11 mouse cellular contexts compared by ENCODE assay signal in genomic region chr19:51201391-51201790, GRCm38 (mm10).
A peak's percentile ranks its signal among the peaks of the same experiment; 100 is the strongest.
DNase-seq lines count a peak whose midpoint lies in the region; ATAC-seq and TF ChIP-seq lines count a peak whose summit lies in the region.
"Had no signal": no experiment of that assay in that cellular context is flagged by ENCODE, and none has a peak within 500 bp of the region (broad histone marks: within the 10 kb centered on the region; RNA-seq: fewer than 3 reads in every experiment).

No protein-coding gene starts in this region.

- no peaks in the 10 kb centered on the region for H3K36me3 ChIP-seq in heart, adult 2 months (ENCODE audit: control insufficient read depth, insufficient read depth, low read length)
- H3K36me3 ChIP-seq in heart, embryonic 10.5 days: no peaks in the 10 kb centered on the region
- no peaks in the 10 kb centered on the region for H3K36me3 ChIP-seq in forebrain, embryonic 11.5 days (ENCODE audit: control insufficient read depth, insufficient read depth, low read length)
- H3K36me3 ChIP-seq: embryonic facial prominence, embryonic 15.5 days; limb, embryonic 13.5 days had no signal

- H3K4me2 ChIP-seq in forebrain, embryonic 11.5 days (ENCODE audit: low read depth, low read length, severe bottlenecking): no peak overlapping the region
- H3K4me2 ChIP-seq: embryonic facial prominence, embryonic 15.5 days; limb, embryonic 13.5 days had no signal

- 0 out of 2 replicates have a peak, but pooled peaks have one; percentile 49 for ATAC-seq in forebrain, embryonic 11.5 days (replicated peaks; ENCODE audit: low FRiP score)
- ATAC-seq in megakaryocyte-erythroid progenitor cell, adult 5-6 weeks (replicated peaks; ENCODE audit: low FRiP score, low TSS enrichment, poor library complexity, severe bottlenecking): no peak
- no peak for ATAC-seq in inflammation-experienced regulatory T-cells, adult 6 months

- intact Hi-C loops in heart, adult 2 months (cut with DNase I): no loop called here

- H3K79me2 ChIP-seq in heart, adult 2 months (replicated peaks; ENCODE audit: control insufficient read depth, insufficient read depth, low read length): no peaks in the 10 kb centered on the region

- no peaks in the 10 kb centered on the region for H3K9me3 ChIP-seq in heart, embryonic 10.5 days
- no peaks in the 10 kb centered on the region for H3K9me3 ChIP-seq in forebrain, embryonic 11.5 days (ENCODE audit: control insufficient read depth, low read length)
- H3K9me3 ChIP-seq: embryonic facial prominence, embryonic 15.5 days; limb, embryonic 13.5 days had no signal

- H3K9ac ChIP-seq in heart, adult 2 months (ENCODE audit: low read depth, low read length): no peak overlapping the region
- no peak overlapping the region for H3K9ac ChIP-seq in forebrain, embryonic 11.5 days (ENCODE audit: low read length)
- H3K9ac ChIP-seq: embryonic facial prominence, embryonic 15.5 days; limb, embryonic 13.5 days had no signal

- no peak overlapping the region for H3K27ac ChIP-seq in heart, adult 2 months
- H3K27ac ChIP-seq in heart, embryonic 10.5 days: no peak overlapping the region
- no peak overlapping the region for H3K27ac ChIP-seq in forebrain, embryonic 11.5 days (ENCODE audit: low read depth, low read length)
- H3K27ac ChIP-seq: embryonic facial prominence, embryonic 15.5 days; limb, embryonic 13.5 days had no signal

- no peak for TF ChIP-seq EP300 in heart, adult 2 months (IDR thresholded peaks at IDR 0.05; ENCODE audit: insufficient read depth, low read depth, low read length)

- H3K27me3 ChIP-seq in heart, adult 2 months (ENCODE audit: control insufficient read depth, insufficient read depth, low read length): no peaks in the 10 kb centered on the region
- no peaks in the 10 kb centered on the region for H3K27me3 ChIP-seq in heart, embryonic 10.5 days (ENCODE audit: insufficient read depth, poor library complexity, severe bottlenecking)
- no peaks in the 10 kb centered on the region for H3K27me3 ChIP-seq in forebrain, embryonic 11.5 days (ENCODE audit: control insufficient read depth, insufficient read depth, low read length)
- H3K27me3 ChIP-seq: CH12.LX; embryonic facial prominence, embryonic 15.5 days; limb, embryonic 13.5 days had no signal

- no peak overlapping the region for H3K4me3 ChIP-seq in heart, adult 2 months
- H3K4me3 ChIP-seq in heart, embryonic 10.5 days: no peak overlapping the region
- H3K4me3 ChIP-seq in forebrain, embryonic 11.5 days (ENCODE audit: low read depth, low read length): no peak overlapping the region
- H3K4me3 ChIP-seq: embryonic facial prominence, embryonic 15.5 days; limb, embryonic 13.5 days had no signal

- TF ChIP-seq POLR2A in heart, adult 2 months (IDR thresholded peaks at IDR 0.05; ENCODE audit: insufficient read depth, low read depth, low read length): no peak

- H3K4me1 ChIP-seq in heart, adult 2 months (ENCODE audit: control insufficient read depth, insufficient read depth, low read length): no peaks in the 10 kb centered on the region
- H3K4me1 ChIP-seq in heart, embryonic 10.5 days: no peaks in the 10 kb centered on the region
- H3K4me1 ChIP-seq in forebrain, embryonic 11.5 days (replicated peaks; ENCODE audit: control insufficient read depth, insufficient read depth, low read length): no peaks in the 10 kb centered on the region
- H3K4me1 ChIP-seq: embryonic facial prominence, embryonic 15.5 days; limb, embryonic 13.5 days had no signal

- peak; percentile 41 for TF ChIP-seq CTCF in heart, adult 2 months (IDR thresholded peaks at IDR 0.05)

- peak in 1 of 2 experiments; percentile 13 for DNase-seq in heart, adult 2 months
- no peak for DNase-seq in heart, embryonic 10.5 days (ENCODE audit: low spot score)
- peak; percentile 2 for DNase-seq in ovary, postnatal 14 days (ENCODE audit: low spot score)
- DNase-seq in ovary, postnatal 10 days (ENCODE audit: low spot score): no peak
- DNase-seq in forebrain, embryonic 11.5 days (ENCODE audit: low spot score): no peak
- peak; percentile 31 to 46 for DNase-seq in left cerebral cortex, adult 18-20 months (ENCODE audit: low spot score in 2 of 2)

Comparison
In these comparisons a context has a peak if more than half of its experiments do, and no peak if none do; other contexts are left out.
1. DNase-seq: peak in ovary, postnatal 14 days (single experiment) and left cerebral cortex, adult 18-20 months (2 of 2); none in heart, embryonic 10.5 days (single experiment), ovary, postnatal 10 days (single experiment) and forebrain, embryonic 11.5 days (single experiment).